Mouse (Mus musculus): ENCODE measurements around the gene Krtap28-13. TPM values are rescaled to one million over a fixed set of nuclear protein-coding genes. Genes with fewer than 3 reads are reported as not detected.

The Krtap28-13 gene
- polyA plus RNA-seq (2012; ENCODE audit: insufficient read depth, insufficient read length, low replicate concordance, missing spikeins): not detected in 2 replicates

DNA sequence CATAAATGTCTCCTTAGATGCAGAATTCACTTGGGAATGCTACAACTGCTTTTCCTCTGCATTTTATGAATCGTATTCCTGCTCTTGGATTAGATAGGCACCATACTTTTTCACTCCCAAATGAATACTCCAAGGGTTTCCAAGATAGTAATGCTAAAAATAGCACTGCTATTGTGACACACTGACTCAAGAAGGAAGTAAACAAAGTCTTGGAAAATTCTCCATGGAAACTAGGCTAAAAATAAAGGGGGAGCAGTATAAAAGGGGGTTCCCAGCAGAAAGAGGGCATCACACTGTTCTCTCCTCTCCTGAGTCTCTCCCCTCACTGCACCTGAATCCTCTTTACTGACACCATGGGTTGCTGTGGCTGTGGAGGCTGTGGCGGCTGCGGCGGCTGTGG is at the start of gene Krtap28-13:
Gene Krtap28-13 (plus strand): TSS at position 288 of the 400 bp plus-strand sequence.
- Histone ChIP-seq H3K4me3 (ENCODE audit: insufficient read depth, low read depth, low read length) (no peak within 1 kb of the TSS), H3K27ac (ENCODE audit: insufficient read depth, low read depth, low read length) (no peak within 1 kb of the TSS), H3K4me1 (ENCODE audit: control insufficient read depth, insufficient read depth, low read length) (peaks cover 2% of the 10 kb centered on the region; the same call in 1 of the 2 replicates)
- 52% methylated on average over 4 of the region's 4 CpGs for WGBS
- TF ChIP-seq POLR2A (IDR thresholded peaks at IDR 0.05; ENCODE audit: insufficient read depth, low read depth, low read length): no peak

- no peak overlapping the region for H3K27ac ChIP-seq (ENCODE audit: insufficient read depth, low read depth, low read length)
- no peak overlapping the region for H3K4me3 ChIP-seq (ENCODE audit: insufficient read depth, low read depth, low read length)
- 95% methylated on average over 3 of the region's 3 CpGs for WGBS
- TF ChIP-seq CTCF (IDR thresholded peaks at IDR 0.05; ENCODE audit: insufficient read depth, low read depth, low read length) (no peak), POLR2A (IDR thresholded peaks at IDR 0.05; ENCODE audit: insufficient read depth, low read depth, low read length) (no peak)
- no peaks in the 10 kb centered on the region for H3K4me1 ChIP-seq (ENCODE audit: control insufficient read depth, insufficient read depth, low read length)
These were observed 46.3 kb upstream of the Krtap28-13 start for GRCm38 (mm10) chr1:83014477-83014876.

- WGBS: 88% methylated on average over 10 of the region's 10 CpGs
- H3K4me3 ChIP-seq (ENCODE audit: insufficient read depth, low read depth, low read length): no peak overlapping the region
- TF ChIP-seq CTCF (IDR thresholded peaks at IDR 0.05; ENCODE audit: insufficient read depth, low read depth, low read length): no peak
- no peak for TF ChIP-seq POLR2A (IDR thresholded peaks at IDR 0.05; ENCODE audit: insufficient read depth, low read depth, low read length)
These were observed 45.3 kb upstream of the Krtap28-13 start for GRCm38 (mm10) chr1:83015329-83015879.

GRCm38 (mm10) chr1:83016556-83016955 is 44.2 kb upstream of the Krtap28-13 start:
- 75% methylated on average over 1 of the region's 1 CpGs for WGBS

More at GRCm38 (mm10) chr1:83015329-83015879, 45.3 kb upstream of the Krtap28-13 start:
- Histone ChIP-seq H3K27ac (ENCODE audit: insufficient read depth, low read depth, low read length) (no peak overlapping the region), H3K4me1 (ENCODE audit: control insufficient read depth, insufficient read depth, low read length) (no peaks in the 10 kb centered on the region)

DNA sequence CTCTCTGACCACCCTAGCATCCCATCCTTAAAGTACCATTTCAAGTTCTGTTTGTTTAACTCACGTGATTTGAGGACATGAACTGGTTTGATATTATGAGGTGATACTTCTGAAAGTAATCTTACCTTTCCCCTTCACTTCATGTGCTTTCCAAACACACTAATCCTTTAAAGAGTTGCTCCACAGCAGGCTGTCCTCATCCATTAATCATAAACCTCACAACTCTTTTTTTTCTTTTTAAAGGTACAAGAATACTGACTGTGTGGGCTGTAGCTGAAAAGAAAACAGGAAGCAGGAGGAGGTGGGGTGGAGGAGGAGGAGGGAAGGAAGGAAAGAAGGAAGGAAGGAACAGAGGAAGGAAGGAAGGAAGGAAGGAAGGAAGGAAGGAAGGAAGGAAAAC is 28.8 kb upstream of the Krtap28-13 start:
- Histone ChIP-seq H3K4me3 (ENCODE audit: insufficient read depth, low read depth, low read length) (no peak overlapping the region), H3K4me1 (ENCODE audit: control insufficient read depth, insufficient read depth, low read length) (no peaks in the 10 kb centered on the region), H3K27ac (ENCODE audit: insufficient read depth, low read depth, low read length) (no peak overlapping the region)
- TF ChIP-seq POLR2A (IDR thresholded peaks at IDR 0.05; ENCODE audit: insufficient read depth, low read depth, low read length) (no peak), CTCF (IDR thresholded peaks at IDR 0.05; ENCODE audit: insufficient read depth, low read depth, low read length) (no peak)
- 46% methylated on average over 1 of the region's 1 CpGs for WGBS

More at GRCm38 (mm10) chr1:83016556-83016955, 44.2 kb upstream of the Krtap28-13 start:
- H3K4me3 ChIP-seq (ENCODE audit: insufficient read depth, low read depth, low read length): no peak overlapping the region
- H3K4me1 ChIP-seq (ENCODE audit: control insufficient read depth, insufficient read depth, low read length): no peaks in the 10 kb centered on the region
- H3K27ac ChIP-seq (ENCODE audit: insufficient read depth, low read depth, low read length): no peak overlapping the region
- TF ChIP-seq CTCF (IDR thresholded peaks at IDR 0.05; ENCODE audit: insufficient read depth, low read depth, low read length) (no peak), POLR2A (IDR thresholded peaks at IDR 0.05; ENCODE audit: insufficient read depth, low read depth, low read length) (no peak)

- Histone ChIP-seq H3K27ac (ENCODE audit: insufficient read depth, low read depth, low read length) (no peak overlapping the region), H3K4me1 (ENCODE audit: control insufficient read depth, insufficient read depth, low read length) (no peaks in the 10 kb centered on the region), H3K4me3 (ENCODE audit: insufficient read depth, low read depth, low read length) (no peak overlapping the region)
- WGBS: 89% methylated on average over 6 of the region's 6 CpGs
- no peak for TF ChIP-seq POLR2A (IDR thresholded peaks at IDR 0.05; ENCODE audit: insufficient read depth, low read depth, low read length)
- TF ChIP-seq CTCF (IDR thresholded peaks at IDR 0.05; ENCODE audit: insufficient read depth, low read depth, low read length): no peak
These were observed 28.2 kb upstream of the Krtap28-13 start for GRCm38 (mm10) chr1:83032508-83032907.

- H3K4me3 ChIP-seq (ENCODE audit: insufficient read depth, low read depth, low read length): no peak overlapping the region
- WGBS: 71% methylated on average over 5 of the region's 5 CpGs
- no peak overlapping the region for H3K27ac ChIP-seq (ENCODE audit: insufficient read depth, low read depth, low read length)
- TF ChIP-seq POLR2A (IDR thresholded peaks at IDR 0.05; ENCODE audit: insufficient read depth, low read depth, low read length) (no peak), CTCF (IDR thresholded peaks at IDR 0.05; ENCODE audit: insufficient read depth, low read depth, low read length) (no peak)
- H3K4me1 ChIP-seq (ENCODE audit: control insufficient read depth, insufficient read depth, low read length): no peaks in the 10 kb centered on the region; the same call in 1 of the 2 replicates
These were observed 26.2 kb upstream of the Krtap28-13 start for GRCm38 (mm10) chr1:83034509-83034908.

DNA sequence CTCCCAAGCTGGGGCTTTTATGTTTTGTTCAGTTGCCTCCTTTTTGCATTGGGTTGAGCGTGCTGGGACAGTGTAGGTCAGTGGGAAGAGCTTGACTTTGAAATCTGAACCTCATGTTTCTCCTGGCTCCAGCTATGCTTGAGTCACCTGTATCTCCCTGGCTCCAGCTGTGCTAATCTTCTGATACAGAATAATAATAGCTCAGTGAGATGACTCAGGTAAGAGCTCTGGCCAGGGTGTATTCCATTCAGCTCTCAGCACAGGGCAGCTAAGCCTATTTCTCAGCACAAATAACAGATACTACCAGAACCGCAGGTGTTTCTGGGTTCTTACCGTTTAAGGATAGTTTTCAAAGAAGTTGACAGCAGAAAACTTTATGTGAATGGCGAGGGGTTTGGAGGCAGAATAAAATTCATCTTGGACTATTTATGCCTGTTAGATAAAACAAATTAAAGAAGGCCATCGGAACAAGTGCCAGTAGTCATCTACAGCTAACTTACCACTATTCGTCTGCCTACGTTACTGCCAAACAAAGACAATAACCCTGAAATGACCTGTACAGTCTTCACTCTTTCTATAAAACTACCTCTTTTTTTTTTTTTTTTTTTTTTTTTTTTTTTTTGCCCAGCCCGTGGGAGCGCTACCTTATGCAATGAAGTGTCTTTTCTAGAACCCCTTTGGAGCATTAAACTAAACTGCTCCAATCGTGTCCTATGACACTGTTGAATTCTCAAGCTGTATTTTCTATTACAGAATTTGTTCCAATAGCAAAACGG is 23.6 kb upstream of the Krtap28-13 start:
- Histone ChIP-seq H3K4me3 (ENCODE audit: insufficient read depth, low read depth, low read length) (no peak overlapping the region), H3K4me1 (ENCODE audit: control insufficient read depth, insufficient read depth, low read length) (no peaks in the 10 kb centered on the region; the same call in 1 of the 2 replicates), H3K27ac (ENCODE audit: insufficient read depth, low read depth, low read length) (no peak overlapping the region)
- WGBS: 74% methylated on average over 11 of the region's 11 CpGs
- TF ChIP-seq POLR2A (IDR thresholded peaks at IDR 0.05; ENCODE audit: insufficient read depth, low read depth, low read length): no peak
- TF ChIP-seq CTCF (IDR thresholded peaks at IDR 0.05; ENCODE audit: insufficient read depth, low read depth, low read length): no peak

DNA sequence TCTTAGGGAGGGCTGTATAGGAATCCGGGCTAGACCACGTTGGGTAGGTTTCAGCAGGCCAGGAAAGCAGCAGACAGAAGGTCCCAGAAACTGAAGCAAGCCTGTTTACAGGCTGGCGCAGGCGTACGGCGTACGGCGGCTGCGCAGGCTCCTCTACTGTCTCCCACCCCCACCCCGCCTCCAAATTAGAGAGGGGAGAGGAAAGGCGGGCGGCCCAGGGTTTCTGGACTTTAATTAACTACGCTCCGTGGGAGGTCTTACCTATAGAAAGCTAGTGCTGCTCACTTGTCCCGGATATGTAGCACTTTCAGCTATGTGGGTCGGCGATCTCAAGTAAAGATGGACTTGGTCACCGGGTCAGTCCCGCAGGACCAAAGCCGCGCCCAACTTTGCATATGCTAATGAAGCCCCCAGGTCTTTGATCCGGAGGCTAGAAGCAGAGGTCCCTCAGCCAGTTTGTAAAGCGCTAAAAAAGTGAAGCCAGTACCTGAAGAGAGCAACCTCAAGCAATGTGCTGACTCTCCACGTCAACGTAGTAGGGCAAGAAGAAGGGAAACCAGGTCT is 22.5 kb upstream of the Krtap28-13 start, which contains the start of gene Slc19a3:
Gene Slc19a3 (minus strand): TSS at position 340 of the 564 bp plus-strand sequence.
- TF ChIP-seq POLR2A (IDR thresholded peaks at IDR 0.05; ENCODE audit: insufficient read depth, low read depth, low read length) (no peak), CTCF (IDR thresholded peaks at IDR 0.05; ENCODE audit: insufficient read depth, low read depth, low read length) (no peak)
- 1% methylated on average over 25 of the region's 25 CpGs for WGBS
- H3K4me1 ChIP-seq (ENCODE audit: control insufficient read depth, insufficient read depth, low read length): no peaks in the 10 kb centered on the region; the same call in 1 of the 2 replicates
- peak within 1 kb of the TSS; percentile 56 for H3K4me3 ChIP-seq (ENCODE audit: insufficient read depth, low read depth, low read length)
- peak within 1 kb of the TSS; percentile 56; the same call in 1 of the 2 replicates for H3K27ac ChIP-seq (ENCODE audit: insufficient read depth, low read depth, low read length)
